Mouse (Mus musculus) heart, embryonic 13.5 days (tissue): Measurements from ENCODE around the gene Gm6465. TPM values are rescaled to one million over a fixed set of nuclear protein-coding genes. Genes with fewer than 3 reads are reported as not detected.
"Not testable (repeated sequence)": the region's sequence is repeated elsewhere in the genome, so short reads cannot be mapped to it uniquely, and the experiment has no call there.

Experiments used
- ATAC-seq: fragments of 200-750 bp; cut with Nextera tagmentation; 2 replicates; pipeline ENCODE4 v1.8.0; 2017; ENCODE audit warnings: moderate TSS enrichment; ENCODE audit not compliant: insufficient number of reproducible peaks, low FRiP score, low TSS enrichment; ENCODE audit errors: extremely low read depth
- H3K27ac ChIP-seq: fragments of 300-500 bp; sonication (generic); replicated peaks from 2 replicates; pipeline ENCODE4 v1.5.1; 2015; ENCODE audit warnings: moderate library complexity, mild to moderate bottlenecking, inconsistent platforms
- H3K27me3 ChIP-seq: fragments of 300-500 bp; sonication (generic); replicated peaks from 2 replicates; pipeline ENCODE4 v1.6.1; 2015; ENCODE audit warnings: mild to moderate bottlenecking, inconsistent platforms
- H3K36me3 ChIP-seq: fragments of 300-500 bp; sonication (generic); 2 replicates; pipeline ENCODE4 v1.6.1; 2015; ENCODE audit warnings: mild to moderate bottlenecking, inconsistent platforms
- H3K4me1 ChIP-seq: fragments of 300-500 bp; sonication (generic); 2 replicates; pipeline ENCODE4 v1.6.1; 2015; ENCODE audit warnings: inconsistent platforms
- H3K4me2 ChIP-seq: fragments of 300-500 bp; sonication (generic); 2 replicates; pipeline ENCODE4 v1.6.1; 2015; ENCODE audit warnings: inconsistent platforms, mild to moderate bottlenecking, moderate library complexity
- H3K4me3 ChIP-seq: fragments of 300-500 bp; sonication (generic); 2 replicates; pipeline ENCODE4 v1.5.1; 2015; ENCODE audit warnings: moderate library complexity, mild to moderate bottlenecking, inconsistent platforms
- H3K9ac ChIP-seq: fragments of 300-500 bp; sonication (generic); 2 replicates; pipeline ENCODE4 v1.6.1; 2015; ENCODE audit warnings: inconsistent platforms, mild to moderate bottlenecking, moderate library complexity
- H3K9me3 ChIP-seq: fragments of 300-500 bp; sonication (generic); 2 replicates; pipeline ENCODE4 v1.6.1; 2016; ENCODE audit warnings: inconsistent platforms
- WGBS: fragments of 180-500 bp; shearing (Covaris S2); methylation state at CpG from one replicate; pipeline ENCODE4 v1.1.7; 2015; ENCODE audit warnings: mixed read lengths; 5-methylcytosine and 5-hydroxymethylcytosine counted together
- polyA plus RNA-seq: library from polyadenylated mRNA; unstranded; fragments of >200 nt; fragmentation: Nextera tagmentation; extraction: Ambion mirVana; gene quantifications from 2 replicates; pipeline ENCODE4 v1.2.1, GENCODE M21; 2015

Gene Gm6465
- polyA plus RNA-seq = not detected in 2 replicates

DNA sequence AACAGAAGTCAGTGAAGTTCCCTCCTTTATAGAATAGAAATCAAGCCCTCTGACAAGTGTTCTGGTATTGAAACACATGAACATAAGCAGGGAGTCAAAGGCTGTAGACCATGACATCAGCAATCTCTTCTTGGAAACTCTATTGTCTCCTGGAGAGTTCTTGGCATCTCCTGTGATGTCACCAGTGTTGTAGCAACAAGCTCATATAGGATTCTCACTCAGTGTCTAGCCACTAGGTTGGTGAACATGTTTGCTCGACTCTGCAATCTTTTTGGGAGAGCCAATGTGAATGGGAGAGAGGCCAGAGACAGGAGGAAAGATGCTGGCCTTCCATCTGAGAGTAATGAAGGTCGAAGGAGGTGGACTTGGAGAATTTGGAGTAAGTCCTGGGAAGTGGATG lies at the start of gene Gm6465:
Gene Gm6465 (plus strand): TSS at position 301 of the 400 bp plus-strand sequence.
- not testable (repeated sequence) for ATAC-seq, H3K9me3 ChIP-seq, H3K4me2 ChIP-seq, H3K27ac ChIP-seq, H3K9ac ChIP-seq, H3K36me3 ChIP-seq, H3K27me3 ChIP-seq, H3K4me3 ChIP-seq, H3K4me1 ChIP-seq
- 47% methylated on average over 2 of the region's 2 CpGs for WGBS

DNA sequence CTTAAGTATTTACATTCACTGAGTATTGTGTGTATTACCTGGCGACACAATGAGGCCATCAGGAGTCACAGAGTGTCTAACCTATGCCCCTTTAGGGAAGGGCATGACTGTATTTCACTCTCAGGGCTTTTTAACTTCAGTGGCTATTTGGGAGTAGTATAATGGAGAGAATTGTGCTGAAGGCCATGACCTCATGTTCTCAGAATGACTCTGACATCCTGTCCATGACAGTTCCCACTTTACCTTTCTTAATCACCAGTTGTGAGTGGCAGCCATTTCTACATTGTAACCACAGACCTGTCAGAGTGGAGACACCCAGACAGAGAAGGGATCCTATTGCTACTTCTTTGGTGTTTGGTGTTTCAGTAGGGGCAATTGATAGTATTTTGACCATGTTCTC lies 485 bp downstream of the Gm6465 start:
- not testable (repeated sequence) for H3K4me2 ChIP-seq, H3K27ac ChIP-seq, H3K4me3 ChIP-seq, H3K27me3 ChIP-seq, H3K9ac ChIP-seq, ATAC-seq, H3K9me3 ChIP-seq, H3K4me1 ChIP-seq, H3K36me3 ChIP-seq
- WGBS = 46% methylated on average over 1 of the region's 1 CpGs

DNA sequence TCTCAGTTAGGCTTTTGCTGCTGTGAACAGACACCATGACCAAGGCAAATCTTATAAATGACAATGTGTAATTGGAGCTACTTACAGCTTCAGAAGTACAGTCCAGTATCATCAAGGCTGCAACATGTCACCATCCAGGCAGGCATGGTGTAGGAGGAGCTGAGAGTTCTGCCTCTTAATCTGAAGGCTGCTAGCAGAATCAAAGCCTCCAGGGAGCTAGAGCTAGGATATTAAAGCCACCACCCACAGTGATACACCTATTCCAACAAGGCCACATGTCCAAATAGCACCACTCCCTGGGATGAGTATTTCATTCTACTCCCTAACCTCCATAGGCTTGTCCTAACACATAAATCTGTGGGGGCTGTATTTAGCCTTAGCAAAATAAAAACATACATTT lies 12.6 kb downstream of the Gm6465 start:
- not testable (repeated sequence) for H3K4me1 ChIP-seq, H3K36me3 ChIP-seq, H3K27me3 ChIP-seq, H3K4me3 ChIP-seq, H3K27ac ChIP-seq, H3K4me2 ChIP-seq, ATAC-seq, H3K9me3 ChIP-seq, H3K9ac ChIP-seq

Other genes with a start within 250 kb of the Gm6465 start
- not detected in 2 replicates for gene Gm8922, start 163.6 kb upstream of the Gm6465 start, polyA plus RNA-seq
- not detected in 2 replicates for gene Gm8926, start 75.0 kb upstream of the Gm6465 start, polyA plus RNA-seq
- not detected in 2 replicates for gene 4933402N22Rik, start 72.5 kb downstream of the Gm6465 start, polyA plus RNA-seq